Mouse (Mus musculus) stomach, postnatal 0 days (tissue): ENCODE measurements around the gene Akap6. TPM values are rescaled to one million over a fixed set of nuclear protein-coding genes. Genes with fewer than 3 reads are reported as not detected.

Source experiments
- ATAC-seq: fragments of 200-750 bp; cut with Nextera tagmentation; 2 replicates; pipeline ENCODE4 v1.8.0; 2017; ENCODE audit not compliant: low FRiP score, low TSS enrichment
- DNase-seq: peaks from one replicate; pipeline ENCODE4 v3.0.0-alpha.2; 2016; ENCODE audit warnings: low spot score
- H3K27ac ChIP-seq: fragments of 300-500 bp; sonication (generic); replicated peaks from 2 replicates; pipeline ENCODE4 v1.5.1; 2014; ENCODE audit warnings: mild to moderate bottlenecking, control low read depth
- H3K27me3 ChIP-seq: fragments of 300-500 bp; sonication (generic); 2 replicates; pipeline ENCODE4 v1.6.1; 2014; ENCODE audit warnings: low read length; ENCODE audit not compliant: control insufficient read depth, insufficient read depth
- H3K36me3 ChIP-seq: fragments of 300-500 bp; sonication (generic); 2 replicates; pipeline ENCODE4 v1.6.1; 2014; ENCODE audit warnings: low read length, mixed read lengths; ENCODE audit not compliant: control insufficient read depth, insufficient read depth
- H3K4me1 ChIP-seq: fragments of 300-500 bp; sonication (generic); replicated peaks from 2 replicates; pipeline ENCODE4 v1.6.1; 2014; ENCODE audit warnings: antibody characterized with exemption; ENCODE audit not compliant: control insufficient read depth, insufficient read depth
- H3K4me2 ChIP-seq: fragments of 300-500 bp; sonication (generic); replicated peaks from 2 replicates; pipeline ENCODE4 v1.6.1; 2014; ENCODE audit warnings: low read depth, mild to moderate bottlenecking, control low read depth, moderate library complexity
- H3K4me3 ChIP-seq: fragments of 300-500 bp; sonication (generic); 2 replicates; pipeline ENCODE4 v1.5.1; 2014; ENCODE audit warnings: low read depth, low read length, control low read depth
- H3K9ac ChIP-seq: fragments of 300-500 bp; sonication (generic); 2 replicates; pipeline ENCODE4 v1.6.1; 2014; ENCODE audit warnings: mild to moderate bottlenecking, low read length, control low read depth, mixed read lengths
- H3K9me3 ChIP-seq: fragments of 300-500 bp; sonication (generic); 2 replicates; pipeline ENCODE4 v1.6.1; 2016; ENCODE audit warnings: low read length; ENCODE audit not compliant: control insufficient read depth
- CTCF ChIP-seq: IDR thresholded peaks from 2 replicates; pipeline ENCODE4 v1.5.1; 2016; ENCODE audit warnings: antibody characterized with exemption, low read depth, mild to moderate bottlenecking, moderate library complexity
- EP300 ChIP-seq: optimal IDR thresholded peaks from 2 replicates; pipeline ENCODE3; 2016; ENCODE audit warnings: antibody characterized with exemption
- WGBS: fragments of 180-500 bp; shearing (Covaris S2); extraction: QIAGEN DNeasy Blood & Tissue Kit; methylation state at CpG from one replicate; pipeline ENCODE4 v1.1.7; 2014; 5-methylcytosine and 5-hydroxymethylcytosine counted together
- polyA plus RNA-seq: library from polyadenylated mRNA; unstranded; fragments of >200 nt; fragmentation: Nextera tagmentation; extraction: Ambion mirVana; gene quantifications from 2 replicates; pipeline ENCODE4 v1.2.1, GENCODE M21; 2015

The Akap6 gene
- polyA plus RNA-seq, 1 experiment from 2014 or later, result 0.76 TPM

DNA sequence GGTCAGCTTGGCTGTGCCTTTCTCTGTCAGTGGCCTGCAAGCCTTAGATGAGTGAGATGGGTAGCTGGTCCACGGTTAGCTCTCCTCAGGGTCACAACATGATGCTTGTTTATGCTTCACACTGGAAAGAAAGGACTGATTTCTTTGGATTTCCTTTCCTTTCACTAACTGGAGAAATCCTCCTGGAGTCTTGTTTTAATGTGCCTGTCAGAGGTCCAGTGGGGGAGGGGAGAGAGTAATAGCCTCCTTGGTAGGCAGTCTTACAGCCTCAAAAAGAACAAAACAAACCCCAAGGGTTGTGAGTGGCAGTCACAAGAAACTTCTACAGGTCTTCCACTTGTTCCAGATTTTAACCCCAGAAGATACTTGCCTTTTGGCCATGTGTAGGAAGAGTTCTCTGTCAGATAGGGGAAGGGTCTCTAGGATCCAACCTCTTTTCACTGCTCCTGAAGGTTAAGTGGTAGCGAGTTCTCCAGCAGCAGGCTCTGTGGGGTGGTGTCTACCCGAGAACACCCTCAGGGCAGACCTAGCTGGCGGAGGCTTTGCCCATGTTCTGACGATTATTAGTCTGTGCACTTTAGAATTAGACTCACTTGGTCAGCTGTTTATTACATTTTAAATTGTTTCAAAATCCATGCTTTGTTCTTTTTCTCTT is 780 bp upstream of the Akap6 start:
- Histone ChIP-seq H3K4me2 (no peak overlapping the region), H3K4me3 (no peak overlapping the region), H3K27ac (peak overlapping the region; percentile 63), H3K9ac (no peak overlapping the region), H3K36me3 (no peaks in the 10 kb centered on the region), H3K9me3 (no peaks in the 10 kb centered on the region), H3K27me3 (no peaks in the 10 kb centered on the region), H3K4me1 (peaks cover 5% of the 10 kb centered on the region; the same call in 1 of the 2 replicates)
- DNase-seq (no peak), ATAC-seq (no peak)
- TF ChIP-seq CTCF (no peak), EP300 (no peak)
- 75% methylated on average over 5 of the region's 5 CpGs for WGBS

- Histone ChIP-seq H3K4me3 (no peak overlapping the region), H3K36me3 (no peaks in the 10 kb centered on the region), H3K27ac (peak overlapping the region; percentile 78), H3K4me1 (peaks cover 5% of the 10 kb centered on the region; the same call in 1 of the 2 replicates), H3K27me3 (no peaks in the 10 kb centered on the region), H3K4me2 (peak overlapping the region; percentile 31; the same call in 1 of the 2 replicates), H3K9ac (no peak overlapping the region), H3K9me3 (no peaks in the 10 kb centered on the region)
- 23% methylated on average over 15 of the region's 15 CpGs for WGBS
- ATAC-seq (no peak), DNase-seq (peak; percentile 28)
- TF ChIP-seq CTCF, result no peak
- no peak for TF ChIP-seq EP300
Measured at GRCm38 (mm10) chr12:52699961-52700696, 946 bp downstream of the Akap6 start.

DNA sequence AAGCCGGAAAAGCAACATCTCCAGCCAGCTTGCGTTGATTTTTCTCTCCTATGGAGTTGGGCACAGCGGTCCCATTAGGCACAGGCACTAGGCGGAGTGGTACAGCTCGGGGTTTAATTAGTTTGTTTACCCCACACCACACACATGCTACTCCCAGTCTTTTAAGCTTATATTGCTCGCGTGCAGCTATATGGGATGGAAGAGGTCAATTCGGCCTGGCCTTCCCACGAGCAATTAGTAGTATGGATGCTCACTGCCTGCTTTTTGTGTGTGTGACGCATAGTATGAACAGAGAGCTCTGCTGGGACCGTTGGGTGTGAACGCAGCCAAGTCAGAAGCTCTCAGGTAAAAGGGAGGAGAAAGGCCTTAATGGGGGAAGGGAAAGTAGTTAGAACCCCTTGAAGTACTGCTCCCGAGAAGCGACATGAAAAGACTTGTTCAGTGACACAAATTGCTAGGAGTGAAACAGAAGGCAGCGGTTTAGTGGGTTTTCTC is 1.6 kb downstream of the Akap6 start:
- peak; percentile 51; the same call in 1 of the 2 replicates for ATAC-seq
- TF ChIP-seq EP300 (no peak), CTCF (no peak)
- Histone ChIP-seq H3K4me1 (peaks cover 5% of the 10 kb centered on the region; the same call in 1 of the 2 replicates), H3K27ac (peak overlapping the region; percentile 78), H3K9ac (no peak overlapping the region), H3K9me3 (no peaks in the 10 kb centered on the region), H3K4me2 (peak overlapping the region; percentile 31), H3K4me3 (no peak overlapping the region), H3K27me3 (no peaks in the 10 kb centered on the region), H3K36me3 (no peaks in the 10 kb centered on the region)
- DNase-seq, result no peak
- WGBS, result 38% methylated on average over 15 of the region's 15 CpGs

- H3K27me3 ChIP-seq, result no peaks in the 10 kb centered on the region
- 23% methylated on average over 9 of the region's 9 CpGs for WGBS
- H3K9ac ChIP-seq, result no peak overlapping the region
- H3K4me3 ChIP-seq, result no peak overlapping the region
- peaks cover 5% of the 10 kb centered on the region; the same call in 1 of the 2 replicates for H3K4me1 ChIP-seq
- TF ChIP-seq CTCF (no peak), EP300 (no peak)
- peak overlapping the region; percentile 31 for H3K4me2 ChIP-seq
- H3K36me3 ChIP-seq, result no peaks in the 10 kb centered on the region
- H3K9me3 ChIP-seq, result no peaks in the 10 kb centered on the region
- DNase-seq (peak; percentile 73), ATAC-seq (peak; percentile 80)
- peak overlapping the region; percentile 78 for H3K27ac ChIP-seq
Measured at GRCm38 (mm10) chr12:52701201-52701641, 2.0 kb downstream of the Akap6 start.

DNA sequence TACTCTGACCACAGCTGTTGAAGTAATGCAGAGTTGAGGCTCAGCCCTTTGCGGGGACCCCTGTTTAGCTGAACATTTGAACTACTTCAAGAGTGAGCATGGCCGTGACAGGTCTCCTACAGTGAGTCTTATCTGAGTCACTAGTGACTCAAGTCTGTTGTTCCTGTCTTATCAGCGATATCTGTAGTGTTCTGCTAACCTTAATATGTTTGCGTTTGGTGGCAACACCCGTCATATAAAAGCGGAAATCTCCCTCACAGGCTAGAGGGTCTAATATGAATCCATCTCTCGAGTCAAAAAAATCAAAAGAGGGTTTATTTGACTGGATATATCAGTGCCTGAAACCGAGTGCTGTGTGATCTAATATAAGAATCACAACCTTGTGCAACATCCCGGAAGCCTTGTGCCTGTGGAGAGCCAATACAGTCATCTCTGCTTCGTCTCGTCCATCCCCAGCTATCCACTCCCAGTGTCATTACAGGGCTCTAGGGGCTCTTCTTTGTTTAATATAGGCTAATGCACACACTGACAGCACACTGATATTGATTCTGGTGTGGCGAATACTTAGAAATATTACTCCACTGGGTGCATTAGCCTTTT is 3.3 kb downstream of the Akap6 start:
- Histone ChIP-seq H3K4me2 (no peak overlapping the region), H3K27me3 (no peaks in the 10 kb centered on the region), H3K9me3 (no peaks in the 10 kb centered on the region), H3K4me3 (no peak overlapping the region), H3K9ac (no peak overlapping the region), H3K27ac (peak overlapping the region; percentile 77), H3K36me3 (no peaks in the 10 kb centered on the region), H3K4me1 (peaks cover 5% of the 10 kb centered on the region; the same call in 1 of the 2 replicates)
- ATAC-seq (peak; percentile 72), DNase-seq (peak; percentile 29)
- WGBS, result 48% methylated on average over 12 of the region's 12 CpGs
- TF ChIP-seq EP300 (no peak), CTCF (no peak)
